Mouse (Mus musculus): ENCODE measurements around the gene Dnm1l.

GRCm38 (mm10) chr16:16325775-16326336 lies 32.9 kb downstream of the Dnm1l start:
- no peak for TF ChIP-seq CTCF (conservative IDR thresholded peaks at IDR 0.05; ENCODE audit: insufficient read depth, insufficient read length, low read depth, low read length)
- TF ChIP-seq POLR2A (IDR thresholded peaks at IDR 0.05; ENCODE audit: low read depth, low read length): no peak
